Mouse (Mus musculus) spleen, adult 12 weeks (tissue): Measurements from ENCODE around the gene Traf2.

Experiments
- DNase-seq: peaks from one replicate; pipeline ENCODE4 v3.0.0; 2022; ENCODE audit warnings: low spot score

Gene Traf2

DNA sequence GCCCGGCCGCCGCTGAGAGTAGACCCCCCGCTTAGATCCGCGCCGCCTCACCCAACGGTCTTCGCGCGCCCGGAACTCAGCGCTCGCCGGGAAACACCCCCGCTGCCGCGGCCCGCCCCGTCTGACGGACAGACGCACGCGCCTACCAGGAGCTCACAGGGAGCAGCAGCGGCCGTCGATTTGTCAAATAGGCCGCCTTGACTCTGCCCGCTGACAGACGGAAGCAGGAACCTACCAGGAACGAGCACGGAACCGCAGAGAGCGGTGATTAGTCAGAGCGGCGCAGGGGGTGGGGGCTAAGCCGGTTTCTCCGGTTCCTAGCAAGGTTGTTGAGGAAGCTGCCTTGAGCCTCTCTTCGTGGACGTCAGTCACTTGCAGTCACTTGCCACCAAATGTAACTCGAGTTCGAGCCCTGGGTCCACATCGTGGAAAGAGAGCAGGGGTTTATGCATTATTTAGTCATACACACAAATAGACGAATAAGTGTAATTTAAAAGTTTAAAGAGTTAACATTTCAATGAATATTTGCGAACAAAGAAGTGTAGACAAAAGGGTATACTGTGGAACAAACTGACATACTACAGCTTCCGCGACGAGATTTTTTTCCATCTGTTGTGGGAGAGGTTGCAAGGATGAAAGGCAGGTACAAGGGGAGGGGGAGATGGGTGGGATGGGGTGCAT, at the start of gene Traf2:
Gene Traf2 (minus strand): TSS at position 130 of the 681 bp plus-strand sequence.
- DNase-seq = peak; percentile 96

DNA sequence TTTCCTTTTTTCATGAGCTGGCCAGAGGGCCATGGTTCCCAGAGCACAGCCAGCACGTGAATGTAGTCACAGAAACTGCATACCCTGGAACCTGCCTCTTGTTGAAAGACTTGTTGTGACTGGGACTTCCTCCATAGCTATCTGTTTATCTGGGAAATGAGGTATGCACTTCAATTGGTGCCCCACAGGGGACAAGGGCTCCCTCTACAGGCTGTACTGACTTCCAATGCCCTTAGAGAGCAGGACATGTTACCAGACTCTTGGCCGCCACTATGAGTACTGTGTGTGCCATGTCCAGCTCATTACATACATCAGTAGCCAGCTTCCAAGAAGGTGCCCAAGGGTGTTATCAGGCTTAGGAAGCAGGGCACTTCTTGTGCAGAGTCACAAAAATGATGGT, 45.1 kb upstream of the Traf2 start:
- DNase-seq = no peak

DNA sequence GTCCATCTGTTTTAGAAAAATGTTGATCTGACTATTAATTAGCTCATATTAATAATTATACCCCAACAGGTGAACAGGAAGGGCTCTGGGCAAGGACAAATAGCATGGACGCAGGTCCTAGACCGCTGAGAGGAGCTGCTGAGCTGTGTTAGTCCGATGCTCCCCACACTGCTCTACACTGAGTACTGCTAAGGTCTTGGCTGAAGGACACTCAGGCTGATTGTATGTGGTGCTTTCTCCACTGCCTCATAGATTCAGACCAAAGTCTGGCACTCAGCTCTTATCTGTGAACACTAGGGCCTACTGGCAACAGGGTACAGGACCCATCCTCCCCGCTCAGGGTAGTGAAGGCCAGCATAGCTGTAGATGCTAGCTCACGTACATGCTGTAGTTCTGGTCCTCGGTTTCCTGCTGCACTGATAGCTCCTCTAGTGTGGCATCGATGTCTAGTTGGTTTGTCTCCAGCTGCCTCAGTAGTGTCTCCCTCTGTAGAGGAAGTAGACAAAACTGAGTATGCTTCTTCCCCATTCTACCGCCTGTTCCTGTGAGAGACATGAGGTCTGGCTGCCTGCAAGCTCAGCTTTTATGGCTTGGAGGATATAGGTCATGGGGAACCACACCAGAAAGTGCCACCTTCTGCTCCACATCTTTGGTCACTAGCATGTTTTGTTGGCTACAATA, 41.6 kb upstream of the Traf2 start:
- DNase-seq = no peak

DNA sequence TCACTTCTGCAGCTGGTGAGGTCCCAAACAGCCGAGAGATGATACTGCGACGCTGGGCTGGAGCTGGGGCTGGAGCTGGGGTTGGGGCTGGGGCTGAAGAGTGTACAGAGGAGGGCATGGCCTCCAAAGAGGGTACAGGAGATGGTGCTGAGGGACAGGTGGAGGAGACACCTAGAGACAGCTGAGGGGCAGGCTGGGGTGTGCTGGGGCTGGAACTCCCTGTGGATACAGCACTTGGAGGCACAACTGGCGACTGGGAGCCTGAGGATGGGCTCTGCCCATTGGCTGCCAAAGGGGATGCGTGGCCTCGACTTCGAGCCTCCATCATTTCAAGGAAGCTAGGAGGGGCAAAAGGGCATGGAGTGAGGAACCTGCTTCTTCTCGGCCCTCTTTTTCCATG, 40.5 kb upstream of the Traf2 start:
- no peak for DNase-seq

DNA sequence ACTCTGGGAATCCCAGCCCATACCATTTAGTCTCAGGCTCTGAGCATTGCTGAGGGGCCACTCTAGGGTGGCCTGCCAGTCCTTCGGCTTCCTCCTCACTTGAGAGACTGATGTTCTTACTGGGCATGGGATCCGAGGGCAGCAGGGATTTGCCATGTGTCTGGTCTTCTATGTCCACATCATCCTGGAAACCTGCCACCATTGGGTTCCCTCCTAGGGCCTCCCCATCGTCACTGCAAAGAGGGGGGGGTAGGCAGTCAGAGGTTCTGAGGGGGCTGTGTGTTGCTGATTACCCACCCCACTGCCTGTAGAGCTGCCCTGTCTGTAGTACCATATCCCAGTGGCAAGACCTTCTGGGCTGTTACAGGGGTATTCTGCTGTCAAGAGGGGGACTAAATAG, 38.9 kb upstream of the Traf2 start:
- no peak for DNase-seq

DNA sequence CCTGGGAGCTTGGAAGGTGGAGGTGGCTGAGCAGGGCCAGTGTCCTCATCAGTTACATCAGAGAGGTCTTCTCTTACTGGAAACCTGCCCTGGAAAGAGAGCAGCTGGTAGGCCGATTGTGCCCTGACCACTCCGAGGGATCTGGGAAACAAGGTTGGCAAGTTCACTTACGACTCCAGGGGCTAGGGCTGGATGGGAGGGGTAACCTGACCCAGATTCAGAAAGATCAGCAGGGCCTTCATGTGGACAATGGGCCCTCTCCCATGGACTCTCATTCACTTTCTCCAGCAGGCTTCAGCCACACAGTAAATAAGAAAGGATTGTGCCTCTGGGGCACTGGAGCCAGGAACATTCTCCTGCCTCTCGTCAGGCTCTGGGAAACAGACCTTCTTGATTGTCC, 38.1 kb upstream of the Traf2 start:
- no peak for DNase-seq

DNA sequence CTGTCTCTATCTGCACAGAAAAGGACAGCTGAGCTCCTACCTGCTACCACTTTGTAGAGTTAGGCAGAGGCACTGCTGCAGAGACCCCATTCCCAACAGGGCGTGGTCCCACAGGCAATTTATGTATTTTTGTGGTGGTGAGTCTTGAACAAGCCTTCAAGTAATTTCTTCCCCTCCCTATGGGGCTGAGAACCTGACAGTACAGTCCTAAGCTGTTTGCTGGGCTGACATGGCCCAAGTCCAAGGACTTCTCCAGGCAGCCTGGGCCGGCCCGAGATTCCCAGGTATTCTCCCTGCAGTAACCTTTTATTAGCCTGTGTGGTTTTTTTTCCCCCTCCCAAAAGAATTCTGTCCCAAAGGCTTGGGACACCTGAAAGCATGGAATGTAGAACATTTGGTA, 37.4 kb upstream of the Traf2 start:
- DNase-seq = no peak

DNA sequence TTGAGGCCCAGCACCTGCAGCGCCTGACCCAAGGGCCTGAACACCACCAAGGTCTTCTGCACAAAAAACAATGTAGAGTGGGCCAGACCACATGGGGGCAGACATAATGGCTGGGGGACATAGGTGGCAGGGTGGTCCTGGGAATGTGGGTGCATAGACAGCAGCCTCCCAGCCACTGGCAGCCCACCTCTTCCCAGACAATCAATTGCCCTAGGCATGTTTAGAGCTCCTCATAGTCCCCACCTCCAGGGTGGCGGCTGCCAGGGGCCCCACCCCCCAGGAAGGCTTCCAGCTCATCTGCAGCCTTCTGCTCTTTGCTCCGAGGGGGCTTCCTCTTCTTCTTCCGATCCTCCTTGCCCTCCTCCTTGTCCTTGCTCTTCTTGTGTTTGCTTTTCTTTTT, 36.8 kb upstream of the Traf2 start:
- DNase-seq = no peak

DNA sequence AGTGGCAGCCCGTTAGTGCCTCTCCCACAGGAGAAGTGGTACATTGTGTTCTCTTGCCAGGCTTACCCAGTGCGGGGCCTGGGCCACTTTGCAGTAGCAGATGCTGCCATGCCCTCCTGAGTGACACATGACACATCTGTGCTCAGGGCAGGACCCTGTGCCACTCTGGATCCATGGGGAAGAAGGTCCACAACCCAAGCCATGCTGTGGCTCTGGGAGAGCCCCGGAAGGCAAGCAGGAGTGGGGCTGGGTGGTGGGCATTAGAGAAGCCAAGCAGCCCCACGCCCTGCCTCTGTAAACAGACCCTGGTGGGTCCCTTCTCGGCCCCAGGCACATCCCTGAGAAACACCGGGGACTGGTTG, 36.4 kb upstream of the Traf2 start:
- no peak for DNase-seq

DNA sequence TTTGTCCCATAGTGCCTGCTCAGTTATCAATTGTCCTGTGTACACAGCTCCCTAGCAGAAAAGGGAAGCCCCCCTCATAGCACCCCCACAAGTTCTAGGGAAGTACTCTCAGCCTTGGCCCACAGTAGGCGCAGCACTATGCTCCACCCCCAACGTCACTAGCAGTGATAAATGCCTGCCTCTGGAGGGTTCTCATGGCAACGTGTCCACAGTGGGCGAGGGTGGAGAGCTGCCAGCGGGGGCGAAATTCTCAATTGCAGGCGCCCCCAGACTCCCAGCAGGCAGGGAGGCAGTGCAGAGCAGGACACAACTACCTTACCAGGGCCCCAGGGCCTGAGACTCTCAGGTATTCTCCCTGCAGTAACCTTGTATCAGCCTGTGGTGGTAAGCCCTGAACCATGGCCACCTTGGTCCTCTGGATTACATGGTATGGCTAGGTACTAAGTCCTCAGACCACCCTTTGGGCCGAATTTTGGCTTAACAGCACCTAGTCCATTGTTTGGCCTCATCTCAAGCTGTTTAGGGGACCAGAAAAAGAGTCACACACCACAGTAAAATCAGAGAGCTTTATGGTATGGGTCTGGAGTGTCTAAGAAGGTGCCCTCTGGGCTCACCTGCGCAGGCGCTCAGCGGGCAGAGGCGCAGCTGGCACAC, 35.9 kb upstream of the Traf2 start:
- DNase-seq = no peak

DNA sequence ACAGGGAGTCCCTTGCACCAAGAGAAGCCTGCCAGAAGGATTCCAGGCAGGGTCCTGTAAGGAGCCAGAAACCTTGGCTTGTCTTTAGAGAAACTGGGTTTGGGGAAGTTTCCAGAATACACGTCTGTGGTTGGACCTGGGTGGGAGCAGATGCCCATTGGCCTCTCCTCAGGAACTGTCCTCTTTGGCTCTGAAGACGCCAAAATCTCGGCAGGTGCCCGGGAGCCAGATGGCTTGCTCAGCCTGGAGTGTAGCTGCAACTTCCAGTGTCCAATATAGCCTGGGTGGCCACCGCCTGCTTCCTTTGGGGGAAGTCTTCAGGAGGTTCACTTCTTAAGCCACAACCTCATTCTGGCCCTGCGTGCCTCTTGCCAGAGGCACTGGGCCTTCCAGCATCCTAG, 35.2 kb upstream of the Traf2 start:
- DNase-seq = no peak

DNA sequence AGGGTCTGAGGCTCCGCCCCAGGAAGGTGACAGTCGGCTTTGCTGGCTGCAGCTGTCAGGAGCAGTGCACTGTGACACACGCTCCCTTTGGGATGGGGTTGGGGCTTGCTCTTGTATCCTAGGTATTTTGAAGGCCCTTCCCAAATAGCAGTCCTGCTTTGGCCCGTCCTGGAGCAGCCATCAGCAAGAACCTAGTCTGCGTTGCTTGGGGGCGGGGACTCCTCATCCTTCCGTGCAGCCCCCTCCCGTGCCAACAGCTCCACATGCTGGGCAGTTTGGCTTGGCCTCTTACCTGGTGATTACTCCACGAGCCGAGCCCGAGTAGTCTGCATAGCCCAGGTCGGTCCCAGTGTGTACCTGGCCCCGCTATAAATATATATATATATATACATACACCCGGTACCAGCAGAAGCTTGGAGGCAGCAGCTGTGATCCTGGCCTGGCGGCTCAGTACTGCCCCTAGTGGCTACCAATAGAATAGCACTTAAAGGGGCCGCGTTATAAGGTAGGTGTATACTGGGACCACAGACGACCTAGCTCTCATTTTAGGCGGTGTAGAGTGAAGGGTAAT, 34.6 kb upstream of the Traf2 start, which contains the start of gene Ajm1:
Gene Ajm1 (minus strand): TSS at position 464 of the 571 bp plus-strand sequence.
- DNase-seq = peak; percentile 48

DNA sequence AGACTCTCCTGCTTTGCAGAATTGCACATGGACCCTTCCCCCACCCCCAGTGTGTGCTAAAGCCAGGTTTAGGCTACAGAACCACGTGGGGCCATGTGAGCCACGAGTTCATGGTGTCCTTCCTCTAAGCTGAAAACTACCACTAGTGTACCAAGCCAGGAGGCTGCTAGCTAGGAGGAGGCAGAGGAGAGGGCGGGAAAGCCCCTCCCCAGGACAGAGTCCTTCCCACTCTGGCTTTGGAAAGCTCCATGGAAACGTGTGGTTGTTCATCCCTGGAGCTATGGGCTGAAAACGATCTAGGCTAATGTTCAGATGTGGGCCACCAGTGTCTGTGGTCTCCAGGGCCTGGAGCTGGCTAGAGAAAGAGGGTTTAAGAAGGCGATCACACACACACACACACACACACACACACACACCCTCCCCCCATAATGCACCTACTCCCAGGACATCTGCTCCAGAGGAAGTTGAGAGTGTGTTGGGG, 33.9 kb upstream of the Traf2 start:
- DNase-seq = no peak

DNA sequence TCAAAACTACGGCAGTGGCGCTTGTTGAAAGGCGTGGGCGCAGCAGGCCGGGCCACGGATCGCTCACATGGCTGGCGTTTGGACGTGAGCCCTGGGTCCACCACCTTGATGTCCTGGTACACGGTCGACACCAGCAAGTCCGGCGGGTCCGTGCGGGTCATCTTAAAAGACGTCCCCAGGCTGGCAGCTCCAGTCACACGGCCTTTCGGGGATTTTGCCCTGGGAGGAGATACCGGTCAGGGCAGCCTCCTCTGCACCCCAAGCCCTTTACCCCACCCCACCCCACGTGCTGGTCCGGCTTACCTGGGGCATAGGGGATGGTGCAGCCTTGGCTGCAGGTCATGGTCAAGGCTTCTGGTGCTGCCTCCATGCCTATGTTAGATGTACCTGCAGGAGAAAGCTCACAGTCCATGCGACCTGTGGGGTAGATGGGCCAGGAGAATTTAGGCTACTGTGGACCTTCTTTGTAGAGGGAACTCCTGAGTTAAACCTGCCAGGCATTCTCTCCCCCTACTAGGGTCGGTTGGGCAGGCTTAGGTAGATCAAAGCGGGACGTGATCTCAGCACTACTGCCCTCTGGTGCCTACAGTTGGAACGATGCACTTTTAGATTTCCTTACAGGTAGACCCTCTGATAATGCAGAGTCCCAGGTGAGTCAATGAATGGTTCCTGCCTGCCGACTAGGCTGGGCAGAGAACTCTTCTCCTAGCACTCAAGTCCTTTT, 33.2 kb upstream of the Traf2 start:
- peak; percentile 35 for DNase-seq

DNA sequence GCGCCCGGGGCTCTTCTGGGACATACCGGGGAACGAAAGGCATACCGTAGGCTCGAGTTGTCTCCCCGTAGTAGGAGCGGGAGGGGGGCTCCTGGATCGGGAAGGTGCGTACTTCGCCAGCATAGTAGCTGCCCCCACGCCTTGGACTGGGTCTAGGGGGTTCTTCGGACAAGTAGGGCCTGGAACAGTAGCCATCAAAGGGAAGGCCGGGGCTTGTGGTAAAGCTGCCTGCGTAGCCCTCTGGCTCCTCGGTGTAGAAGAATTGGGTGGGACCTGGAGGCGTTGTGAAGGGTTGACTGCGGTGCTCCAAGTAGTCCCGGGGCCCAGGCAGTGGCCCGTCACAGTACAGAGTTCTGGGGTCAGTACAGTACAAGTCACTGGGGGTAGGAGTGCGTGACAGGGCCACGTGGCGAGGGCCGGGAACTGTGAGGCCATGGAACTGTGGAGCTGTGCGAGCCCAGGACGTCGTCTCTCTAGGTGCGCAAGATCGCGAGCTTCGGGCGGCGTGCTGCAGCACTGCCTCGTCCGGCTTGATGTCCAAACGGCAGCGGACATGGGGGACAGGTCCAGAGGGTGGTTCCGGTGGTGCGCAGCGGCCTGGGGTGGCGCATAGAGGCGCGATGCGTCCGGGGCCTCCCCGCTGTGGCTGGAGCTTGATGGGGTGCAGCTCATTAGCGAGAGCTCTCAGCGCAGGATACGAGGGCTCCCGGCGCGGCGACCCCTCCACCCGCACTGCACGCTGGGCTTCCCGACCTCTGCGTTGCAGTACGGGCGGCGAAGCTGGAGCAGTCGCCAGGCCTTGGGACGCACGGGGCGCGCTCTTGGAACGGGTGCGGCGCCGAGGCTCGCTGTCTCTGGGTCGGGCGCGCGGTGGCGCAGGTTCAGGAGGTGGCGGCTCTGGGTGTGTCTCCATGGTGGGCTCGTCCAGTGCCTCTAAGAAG, 32.3 kb upstream of the Traf2 start:
- no peak for DNase-seq

DNA sequence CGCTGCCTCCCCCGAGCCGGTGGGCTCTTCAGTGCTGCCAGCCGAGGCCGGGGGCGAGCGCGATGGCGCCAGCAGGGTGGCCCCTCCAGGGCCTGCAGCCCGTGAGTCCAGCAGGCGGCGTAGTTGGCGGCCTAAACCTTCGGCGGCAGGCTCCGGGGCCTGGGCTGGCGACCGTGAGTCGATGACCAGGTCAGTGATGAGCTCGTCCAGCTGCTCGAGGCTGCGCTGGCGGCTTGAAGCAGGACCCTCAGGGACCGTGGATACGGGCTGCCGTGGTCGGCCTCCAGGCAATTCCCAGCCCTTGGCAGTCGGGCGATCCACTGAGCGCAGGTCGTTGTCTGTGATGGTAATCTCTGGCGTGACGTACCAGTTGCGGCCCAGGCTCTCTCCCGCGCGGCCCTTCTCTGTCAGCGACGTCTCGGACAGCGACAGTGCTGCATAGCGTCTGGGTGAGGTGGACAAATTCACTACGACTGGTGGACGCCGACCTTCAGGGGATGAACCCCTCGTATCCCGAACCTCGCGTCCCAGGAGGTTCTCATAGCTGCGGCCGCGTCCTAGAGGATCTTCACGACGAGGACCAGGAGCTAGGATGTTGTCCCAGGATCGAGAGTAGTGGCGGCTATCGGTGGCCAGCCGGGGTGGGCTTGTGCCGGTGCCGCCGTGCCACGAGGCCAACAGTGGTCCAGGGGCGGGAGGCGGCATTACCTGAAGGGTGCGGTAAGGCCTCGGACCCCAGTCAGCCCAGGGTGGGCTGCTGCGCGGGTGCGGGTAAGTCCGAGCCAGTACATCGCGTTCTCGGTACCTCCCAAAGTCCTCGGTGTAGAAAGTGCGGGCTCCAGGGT, 31.4 kb upstream of the Traf2 start:
- no peak for DNase-seq

DNA sequence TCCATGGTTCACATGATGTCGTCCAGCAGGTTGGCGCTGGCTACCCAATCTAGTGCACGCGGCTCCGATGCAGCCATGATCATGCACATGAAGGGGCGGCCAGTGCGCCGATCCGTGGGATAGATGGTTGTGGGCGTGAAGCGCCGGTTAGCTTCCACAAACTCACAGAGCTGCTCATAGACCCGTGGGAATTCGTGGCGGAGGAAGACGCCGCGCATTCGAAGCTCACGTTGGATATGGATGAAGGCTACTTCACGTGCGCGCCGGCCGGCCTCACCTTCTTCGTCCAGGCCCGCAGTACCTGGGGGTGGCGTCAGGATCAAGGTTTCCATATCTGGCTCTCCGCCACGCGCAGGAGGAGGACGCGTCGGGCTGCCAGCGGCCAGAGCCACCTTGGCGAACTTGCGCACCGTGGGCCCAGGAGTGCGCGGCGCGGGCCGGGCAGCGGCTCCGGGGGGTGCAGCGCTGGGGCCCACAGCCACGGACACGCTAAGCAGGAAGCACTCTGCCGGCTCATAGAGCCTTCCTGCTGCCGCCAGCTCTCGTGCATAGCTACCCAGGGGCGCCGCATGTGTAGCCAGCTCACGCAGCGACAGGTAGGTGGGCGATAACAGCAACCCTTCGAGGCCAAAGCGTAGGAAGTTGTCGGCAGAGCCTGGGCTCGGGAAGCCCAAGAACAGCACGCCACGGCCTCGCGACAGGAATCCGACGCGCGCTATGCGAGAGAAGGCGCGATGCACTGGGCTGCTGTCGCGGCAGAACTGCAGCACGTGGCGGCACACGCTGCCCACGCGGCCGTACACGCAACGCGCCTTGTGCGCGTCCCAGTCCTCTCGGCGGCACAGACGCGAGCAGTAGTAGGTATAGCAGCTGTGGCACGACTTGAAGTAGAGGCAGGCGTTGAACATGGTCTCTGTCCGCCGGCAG, 30.5 kb upstream of the Traf2 start:
- DNase-seq = no peak

DNA sequence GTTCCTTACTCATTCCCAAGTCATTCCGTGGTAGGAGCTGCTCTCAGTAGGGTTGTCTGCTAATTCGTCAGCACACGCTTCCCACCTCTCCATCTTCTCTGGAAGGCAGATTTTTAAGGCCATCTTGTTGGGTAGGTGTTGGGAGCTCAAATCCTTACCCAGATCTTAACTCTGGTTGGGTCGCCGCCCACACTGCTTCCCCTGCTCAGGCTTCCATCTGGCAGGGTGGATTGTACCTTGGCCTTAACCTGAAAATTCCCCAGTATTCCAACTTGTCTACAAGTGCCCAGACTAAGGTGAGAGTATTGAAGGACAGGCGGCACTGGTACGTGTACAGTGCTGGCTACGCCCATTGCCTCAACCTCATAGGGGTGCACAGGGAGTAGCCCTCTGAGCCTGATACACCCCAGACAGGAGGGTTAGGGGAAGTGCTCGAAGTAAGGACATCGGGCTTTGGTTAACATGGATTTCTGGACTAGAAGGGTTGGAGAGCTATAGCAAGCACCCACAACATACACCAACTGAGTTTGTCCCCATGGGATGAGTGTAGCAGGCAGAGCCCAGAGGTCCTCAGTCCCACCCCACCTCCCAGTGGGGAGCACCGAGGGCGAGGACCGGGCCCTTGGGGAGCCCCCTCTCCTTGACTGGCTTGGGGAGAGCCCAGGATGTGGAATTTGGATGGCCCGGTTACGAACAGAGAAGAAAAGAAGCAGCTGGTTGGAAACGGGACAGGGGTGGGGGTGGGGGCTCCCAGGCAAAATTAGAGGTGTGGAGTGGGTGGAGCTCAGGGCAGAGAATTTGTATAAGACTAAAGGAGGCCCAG, 29.5 kb upstream of the Traf2 start:
- no peak for DNase-seq
